Mouse (Mus musculus): ENCODE measurements around the gene Ccl21b.
"Not testable (repeated sequence)": the region's sequence is repeated elsewhere in the genome, so short reads cannot be mapped to it uniquely, and the experiment has no call there.

Gene Ccl21b

DNA sequence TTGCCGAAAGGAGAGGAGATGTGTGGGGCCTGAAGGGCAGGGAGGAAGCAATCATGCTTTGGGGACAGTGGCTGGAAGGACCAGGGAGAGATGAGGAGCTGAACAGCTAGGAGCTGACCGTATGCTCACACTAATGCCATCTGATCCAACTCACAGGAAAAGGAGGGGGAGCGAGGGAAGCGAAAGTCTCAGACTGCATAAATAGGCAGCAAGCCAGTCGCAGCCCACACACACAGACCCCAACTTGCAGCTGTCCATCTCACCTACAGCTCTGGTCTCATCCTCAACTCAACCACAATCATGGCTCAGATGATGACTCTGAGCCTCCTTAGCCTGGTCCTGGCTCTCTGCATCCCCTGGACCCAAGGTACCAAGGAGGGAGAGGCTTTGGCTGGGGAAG, at the start of gene Ccl21b:
Gene Ccl21b, plus strand, starts transcription at position 301 of the 400 bp plus-strand sequence.
- CTCF ChIA-PET, result not testable (repeated sequence)

- CTCF ChIA-PET, result not testable (repeated sequence)
Observed at GRCm38 (mm10) chr4:42240339-42240738, 15.2 kb upstream of the Ccl21b start, which contains the start of gene Gm10600. Gene Gm10600, plus strand, starts transcription at chr4:42240639.

- CTCF ChIA-PET, result not testable (repeated sequence)
Observed at GRCm38 (mm10) chr4:42293967-42294366, 38.4 kb downstream of the Ccl21b start, which contains the start of gene Gm21953. Gene Gm21953, plus strand, starts transcription at chr4:42294267.
